Mouse (Mus musculus) neural tube, embryonic 14.5 days (tissue): Measurements from ENCODE around the gene Gm1123. TPM values are rescaled to one million over a fixed set of nuclear protein-coding genes. Genes with fewer than 3 reads are reported as not detected.

ENCODE experiments used
- ATAC-seq: fragments of 200-750 bp; cut with Nextera tagmentation; 2 replicates; pipeline ENCODE4 v1.8.0; 2017; ENCODE audit warnings: low read depth, mild to moderate bottlenecking, moderate TSS enrichment, moderate library complexity
- H3K27ac ChIP-seq: fragments of 300-500 bp; sonication (generic); 2 replicates; pipeline ENCODE4 v1.5.1; 2014; ENCODE audit warnings: low read depth, mild to moderate bottlenecking, control low read depth, low read length, moderate library complexity, mixed read lengths
- H3K27me3 ChIP-seq: fragments of 300-500 bp; sonication (generic); 2 replicates; pipeline ENCODE4 v1.6.1; 2014; ENCODE audit warnings: low read length; ENCODE audit not compliant: control insufficient read depth, insufficient read depth
- H3K36me3 ChIP-seq: fragments of 300-500 bp; sonication (generic); 2 replicates; pipeline ENCODE4 v1.6.1; 2014; ENCODE audit warnings: low read length, mixed read lengths; ENCODE audit not compliant: control insufficient read depth, insufficient read depth
- H3K4me1 ChIP-seq: fragments of 300-500 bp; sonication (generic); 2 replicates; pipeline ENCODE4 v1.6.1; 2014; ENCODE audit warnings: low read length; ENCODE audit not compliant: control insufficient read depth, insufficient read depth
- H3K4me2 ChIP-seq: fragments of 300-500 bp; sonication (generic); 2 replicates; pipeline ENCODE4 v1.6.1; 2014; ENCODE audit warnings: mild to moderate bottlenecking, low read depth, low read length, control low read depth
- H3K4me3 ChIP-seq: fragments of 300-500 bp; sonication (generic); 2 replicates; pipeline ENCODE4 v1.5.1; 2014; ENCODE audit warnings: low read depth, low read length, control low read depth, mixed read lengths
- H3K9ac ChIP-seq: fragments of 300-500 bp; sonication (generic); replicated peaks from 2 replicates; pipeline ENCODE4 v1.6.1; 2014; ENCODE audit warnings: low read depth, mild to moderate bottlenecking, control low read depth, low read length, mixed read lengths
- H3K9me3 ChIP-seq: fragments of 300-500 bp; sonication (generic); 2 replicates; pipeline ENCODE4 v1.6.1; 2016; ENCODE audit warnings: low read length; ENCODE audit not compliant: control insufficient read depth
- WGBS: fragments of 180-500 bp; shearing (Covaris S2); extraction: QIAGEN DNeasy Blood & Tissue Kit; methylation state at CpG from one replicate; pipeline ENCODE4 v1.1.7; 2014; 5-methylcytosine and 5-hydroxymethylcytosine counted together
- polyA plus RNA-seq: library from polyadenylated mRNA; unstranded; fragments of >200 nt; fragmentation: Nextera tagmentation; extraction: Ambion mirVana; gene quantifications from 2 replicates; pipeline ENCODE4 v1.2.1, GENCODE M21; 2014

The Gm1123 gene
- polyA plus RNA-seq, 1 experiment from 2014 or later: not detected

DNA sequence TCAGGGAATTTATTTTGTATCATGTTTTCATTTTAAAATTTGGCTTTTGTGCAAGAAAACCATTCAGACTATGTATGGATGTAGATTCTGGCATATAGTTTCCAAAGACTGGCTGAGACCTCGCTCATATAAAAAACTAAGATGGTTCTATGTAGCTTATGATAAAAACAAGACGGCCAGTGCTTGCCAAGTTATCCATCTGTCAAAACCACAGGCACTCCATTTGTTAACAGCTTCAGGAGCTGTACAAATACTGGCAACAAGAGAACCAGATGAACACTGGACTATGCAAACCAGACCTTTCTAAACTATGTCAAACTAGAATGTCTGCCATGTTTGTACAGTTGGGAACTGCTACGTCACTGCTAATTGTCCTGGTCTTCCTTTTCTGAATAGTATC, 22.2 kb upstream of the Gm1123 start:
- Histone ChIP-seq H3K4me3 (no peak overlapping the region), H3K27me3 (no peaks in the 10 kb centered on the region), H3K36me3 (peaks cover 10% of the 10 kb centered on the region; the same call in 1 of the 2 replicates), H3K4me1 (no peaks in the 10 kb centered on the region), H3K27ac (no peak overlapping the region), H3K9ac (no peak overlapping the region), H3K9me3 (no peaks in the 10 kb centered on the region), H3K4me2 (no peak overlapping the region)
- WGBS: 88% methylated on average over 3 of the region's 3 CpGs
- ATAC-seq: no peak

DNA sequence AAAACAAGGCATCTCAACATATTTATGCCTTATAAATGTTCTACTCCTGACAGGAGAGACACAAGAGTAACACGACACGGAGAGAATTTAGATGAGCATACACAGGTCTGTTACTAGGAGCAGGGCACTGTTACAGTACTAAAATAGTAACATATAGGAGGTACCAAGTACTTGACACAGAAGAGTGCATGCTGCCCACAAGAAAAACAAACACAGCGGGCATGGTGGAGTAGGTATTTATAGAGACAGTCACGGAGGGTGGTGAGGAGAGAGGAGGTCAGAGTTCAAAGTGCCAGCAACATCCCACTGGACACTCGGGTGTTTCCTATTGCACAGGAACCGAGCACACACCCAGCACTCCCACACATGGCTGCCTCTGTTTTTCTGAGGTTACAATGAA, 14.2 kb upstream of the Gm1123 start:
- no peak overlapping the region for H3K4me3 ChIP-seq

DNA sequence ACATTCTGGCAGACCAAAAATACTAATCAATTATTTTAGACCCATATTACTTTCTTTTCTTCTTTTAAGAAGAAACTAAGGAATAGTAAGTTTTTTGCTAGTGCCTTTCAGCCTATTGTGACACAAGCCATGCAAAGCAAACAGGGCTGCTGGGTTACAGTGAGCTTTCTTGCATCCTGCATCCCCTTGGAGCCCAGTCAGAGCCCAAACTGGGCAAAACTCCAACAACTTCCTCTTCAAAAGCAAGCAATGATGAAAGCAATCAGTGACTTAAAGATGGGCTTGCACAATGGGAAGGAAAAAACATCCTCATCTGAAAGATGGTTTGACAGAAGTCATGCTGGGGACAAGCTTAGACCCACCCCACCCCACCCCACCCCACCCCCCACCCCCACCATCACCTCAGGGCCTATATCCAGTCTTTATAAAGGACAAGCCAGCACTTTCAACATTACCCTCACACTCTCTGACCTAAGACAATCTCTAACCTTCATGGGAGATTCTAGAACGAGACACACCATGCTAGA, 13.3 kb upstream of the Gm1123 start:
- H3K27ac ChIP-seq: no peak overlapping the region
- ATAC-seq: no peak
- WGBS: 65% methylated on average over 1 of the region's 1 CpGs

More for the DNA sequence above, 14.2 kb upstream of the Gm1123 start:
- 79% methylated on average over 6 of the region's 6 CpGs for whole genome bisulfite sequencing
- H3K27ac ChIP-seq: no peak overlapping the region
- no peak overlapping the region for H3K9ac ChIP-seq
- ATAC-seq: no peak
- H3K4me2 ChIP-seq: no peak overlapping the region
- H3K36me3 ChIP-seq: peaks cover 2% of the 10 kb centered on the region
- H3K27me3 ChIP-seq: no peaks in the 10 kb centered on the region
- H3K4me1 ChIP-seq: no peaks in the 10 kb centered on the region
- H3K9me3 ChIP-seq: no peaks in the 10 kb centered on the region

DNA sequence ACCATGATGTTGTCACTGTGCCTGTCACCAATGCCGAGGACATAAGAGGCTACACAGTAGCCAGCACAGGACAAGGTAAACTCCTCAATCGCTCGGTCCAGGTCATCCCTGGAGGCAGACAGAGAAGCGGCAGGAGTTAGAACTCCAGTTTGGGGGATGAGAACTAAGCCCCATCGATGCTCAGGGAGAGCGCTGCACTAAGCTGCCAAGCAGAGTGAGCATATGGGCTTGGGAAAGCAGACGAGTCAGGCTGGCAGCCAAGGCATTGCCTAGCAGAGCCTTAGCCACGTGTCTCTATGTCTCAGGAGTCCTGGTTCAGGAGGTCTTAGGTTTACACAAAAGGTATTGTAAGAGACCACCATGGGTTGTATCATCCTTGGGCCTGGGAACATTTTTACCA, 9.2 kb upstream of the Gm1123 start:
- no peak for ATAC-seq
- 87% methylated on average over 8 of the region's 8 CpGs for WGBS
- Histone ChIP-seq H3K4me3 (no peak overlapping the region), H3K27me3 (no peaks in the 10 kb centered on the region), H3K27ac (no peak overlapping the region), H3K4me2 (no peak overlapping the region), H3K36me3 (peaks cover 17% of the 10 kb centered on the region; the same call in 1 of the 2 replicates), H3K9ac (no peak overlapping the region), H3K4me1 (no peaks in the 10 kb centered on the region), H3K9me3 (no peaks in the 10 kb centered on the region)

More for the DNA sequence above, 13.3 kb upstream of the Gm1123 start:
- H3K4me3 ChIP-seq: no peak overlapping the region
- no peak overlapping the region for H3K4me2 ChIP-seq
- H3K9me3 ChIP-seq: no peaks in the 10 kb centered on the region
- H3K9ac ChIP-seq: no peak overlapping the region
- H3K4me1 ChIP-seq: no peaks in the 10 kb centered on the region
- H3K36me3 ChIP-seq: peaks cover 11% of the 10 kb centered on the region
- H3K27me3 ChIP-seq: no peaks in the 10 kb centered on the region

DNA sequence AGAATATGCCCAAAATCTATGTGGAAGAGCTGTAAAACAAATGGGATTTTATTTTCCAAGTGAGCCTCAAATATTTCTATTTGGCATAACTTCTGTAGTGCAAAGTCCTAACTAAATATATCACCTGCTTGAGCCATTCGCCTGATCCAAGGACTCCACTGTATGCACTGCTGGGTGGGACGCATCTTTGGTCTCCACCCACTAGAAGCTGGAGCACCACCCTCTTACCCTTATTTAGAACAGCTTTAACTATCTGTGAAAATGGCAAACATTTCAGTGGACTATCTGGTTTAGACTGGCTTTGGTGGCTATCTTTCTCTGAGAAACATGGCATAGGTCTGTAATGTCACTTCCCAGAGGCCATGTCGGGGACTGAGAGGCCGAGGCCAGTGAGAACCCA, 7.1 kb upstream of the Gm1123 start:
- Histone ChIP-seq H3K9ac (no peak overlapping the region), H3K27ac (no peak overlapping the region), H3K27me3 (no peaks in the 10 kb centered on the region), H3K4me3 (no peak overlapping the region), H3K4me1 (no peaks in the 10 kb centered on the region), H3K4me2 (no peak overlapping the region), H3K36me3 (peaks cover 21% of the 10 kb centered on the region; the same call in 1 of the 2 replicates), H3K9me3 (no peaks in the 10 kb centered on the region)
- no peak for ATAC-seq
- 95% methylated on average over 4 of the region's 4 CpGs for WGBS

DNA sequence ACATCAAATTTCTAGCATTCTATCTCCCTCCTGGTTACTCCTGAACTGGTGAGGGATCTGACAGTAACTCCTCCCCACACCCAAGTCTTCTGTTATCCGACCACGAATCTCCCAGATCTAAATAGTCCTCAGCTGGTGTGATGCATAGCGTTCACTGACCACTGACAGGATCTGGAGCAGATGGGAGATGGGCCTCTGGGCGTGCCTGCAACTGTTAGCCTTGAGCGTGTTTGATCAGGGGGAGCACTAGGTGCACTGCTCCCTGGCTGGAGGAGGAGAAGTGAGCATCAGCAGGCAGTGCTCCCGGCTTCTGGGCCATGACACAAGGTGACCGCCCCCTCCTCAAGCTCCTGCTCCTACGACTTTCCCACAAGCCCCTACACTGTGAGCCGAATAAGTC, 6.5 kb upstream of the Gm1123 start:
- H3K9me3 ChIP-seq: no peaks in the 10 kb centered on the region
- no peak for ATAC-seq
- no peak overlapping the region for H3K27ac ChIP-seq
- 83% methylated on average over 9 of the region's 9 CpGs for WGBS
- H3K9ac ChIP-seq: no peak overlapping the region
- H3K4me2 ChIP-seq: no peak overlapping the region
- peaks cover 21% of the 10 kb centered on the region; the same call in 1 of the 2 replicates for H3K36me3 ChIP-seq
- H3K4me1 ChIP-seq: no peaks in the 10 kb centered on the region
- H3K4me3 ChIP-seq: no peak overlapping the region
- H3K27me3 ChIP-seq: no peaks in the 10 kb centered on the region

DNA sequence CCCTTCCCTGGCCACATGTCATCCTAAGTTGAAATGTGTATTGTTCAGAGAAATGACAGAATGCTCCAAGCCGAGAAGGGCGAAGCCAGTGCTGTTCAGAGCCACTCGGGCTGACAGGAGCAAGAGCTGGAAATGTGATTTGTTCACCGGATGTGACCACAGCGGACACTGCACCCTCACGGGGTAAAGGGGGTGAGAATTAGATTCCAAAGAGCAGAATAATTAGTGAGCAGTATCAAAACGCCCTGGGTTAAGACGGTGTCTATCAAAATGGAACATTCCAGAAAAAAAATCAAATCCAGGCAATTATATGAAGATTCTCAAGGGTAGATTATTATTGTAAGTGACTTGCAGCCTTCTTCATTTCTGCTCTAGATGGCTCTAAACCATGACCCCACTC, 1.4 kb downstream of the Gm1123 start:
- H3K4me3 ChIP-seq: no peak overlapping the region
- H3K9me3 ChIP-seq: no peaks in the 10 kb centered on the region
- WGBS: 85% methylated on average over 8 of the region's 8 CpGs
- H3K9ac ChIP-seq: no peak overlapping the region
- H3K36me3 ChIP-seq: no peaks in the 10 kb centered on the region
- H3K4me1 ChIP-seq: no peaks in the 10 kb centered on the region
- H3K27ac ChIP-seq: no peak overlapping the region
- no peak for ATAC-seq
- H3K27me3 ChIP-seq: no peaks in the 10 kb centered on the region
- H3K4me2 ChIP-seq: no peak overlapping the region

DNA sequence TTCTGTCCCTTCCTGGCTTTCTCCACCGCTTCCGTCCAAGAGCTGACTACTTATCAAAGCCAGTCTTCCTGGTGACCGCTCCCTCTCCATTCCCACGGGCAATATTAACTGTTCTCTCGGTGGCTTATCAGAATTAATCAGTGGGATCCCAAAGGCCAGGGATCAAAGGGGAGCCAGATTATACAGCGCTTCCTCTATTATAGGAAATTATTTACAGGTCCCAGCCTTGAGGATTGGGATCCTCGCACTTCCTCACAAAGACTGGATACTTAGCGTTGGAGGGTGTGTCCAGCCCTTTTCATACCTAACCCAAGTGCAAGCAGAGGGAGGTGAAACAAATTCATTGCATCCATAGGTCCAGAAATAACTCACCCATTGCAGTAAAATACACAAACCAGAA, 3.5 kb downstream of the Gm1123 start:
- no peak overlapping the region for H3K27ac ChIP-seq
- no peaks in the 10 kb centered on the region for H3K4me1 ChIP-seq
- H3K27me3 ChIP-seq: no peaks in the 10 kb centered on the region
- no peak for ATAC-seq
- WGBS: 76% methylated on average over 8 of the region's 8 CpGs
- no peak overlapping the region for H3K9ac ChIP-seq
- H3K4me3 ChIP-seq: no peak overlapping the region
- H3K4me2 ChIP-seq: no peak overlapping the region
- no peaks in the 10 kb centered on the region for H3K36me3 ChIP-seq
- H3K9me3 ChIP-seq: no peaks in the 10 kb centered on the region

DNA sequence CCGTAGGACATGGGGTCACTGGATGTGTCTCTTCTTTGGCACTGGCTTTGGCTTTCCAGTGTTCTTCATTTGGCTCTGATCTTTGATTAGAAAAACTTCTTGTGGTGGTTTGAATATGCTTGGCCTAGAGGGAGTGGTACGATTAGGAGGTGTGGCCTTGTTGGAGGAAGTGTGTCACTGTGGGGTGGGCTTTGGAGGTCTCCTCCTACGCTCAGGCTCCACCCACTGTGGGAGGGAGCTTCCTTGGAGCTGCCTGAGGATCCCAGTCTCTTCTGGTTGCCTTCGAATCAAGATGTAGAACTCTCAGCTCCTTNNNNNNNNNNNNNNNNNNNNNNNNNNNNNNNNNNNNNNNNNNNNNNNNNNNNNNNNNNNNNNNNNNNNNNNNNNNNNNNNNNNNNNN, 13.8 kb downstream of the Gm1123 start:
- H3K27ac ChIP-seq: no peak overlapping the region
- no peaks in the 10 kb centered on the region for H3K27me3 ChIP-seq
- no peaks in the 10 kb centered on the region for H3K9me3 ChIP-seq
- no peaks in the 10 kb centered on the region for H3K4me1 ChIP-seq
- H3K4me3 ChIP-seq: no peak overlapping the region
- no peak overlapping the region for H3K9ac ChIP-seq
- no peak for ATAC-seq
- WGBS: 84% methylated on average over 4 of the region's 4 CpGs
- H3K4me2 ChIP-seq: no peak overlapping the region
- no peaks in the 10 kb centered on the region for H3K36me3 ChIP-seq
